Mouse (Mus musculus): ENCODE measurements at regions not wholly inside any gene's neighbourhood (a gene's known extent, or its start where the extent isn't known, plus 50 kb on each side); places are given as distances from the start of the nearest gene placed in this dataset.

- peak; percentile 59 for DNase-seq (ENCODE audit: low read depth, low spot score)
Measured at GRCm38 (mm10) chr13:80611937-80612336, 271.2 kb upstream of the Arrdc3 start.

- peak; percentile 61 for DNase-seq (ENCODE audit: low read depth, low spot score)
Measured at GRCm38 (mm10) chr13:80613167-80613883, 269.9 kb upstream of the Arrdc3 start.

- peak; percentile 43 for DNase-seq (ENCODE audit: low read depth, low spot score)
Measured at GRCm38 (mm10) chr13:80613884-80614247, 269.3 kb upstream of the Arrdc3 start.

GRCm38 (mm10) chr13:80614971-80615370, 268.2 kb upstream of the Arrdc3 start:
- DNase-seq (ENCODE audit: low read depth, low spot score), result peak; percentile 4

- no peak for DNase-seq (ENCODE audit: low read depth, low spot score)
Measured at GRCm38 (mm10) chr13:80623005-80623404, 260.2 kb upstream of the Arrdc3 start.

GRCm38 (mm10) chr13:80641334-80641733, 241.8 kb upstream of the Arrdc3 start:
- DNase-seq (ENCODE audit: low read depth, low spot score), result peak; percentile 40

- DNase-seq (ENCODE audit: low read depth, low spot score), result no peak
Measured at GRCm38 (mm10) chr13:80647578-80647977, 235.6 kb upstream of the Arrdc3 start.

- no peak for DNase-seq (ENCODE audit: low read depth, low spot score)
Measured at GRCm38 (mm10) chr13:80652967-80653539, 230.1 kb upstream of the Arrdc3 start.

GRCm38 (mm10) chr13:80666186-80666713, 216.9 kb upstream of the Arrdc3 start:
- DNase-seq (ENCODE audit: low read depth, low spot score), result no peak

- no peak for DNase-seq (ENCODE audit: low read depth, low spot score)
Measured at GRCm38 (mm10) chr13:80689871-80690270, 193.3 kb upstream of the Arrdc3 start.

- DNase-seq (ENCODE audit: low read depth, low spot score), result no peak
Measured at GRCm38 (mm10) chr13:80690654-80691386, 192.4 kb upstream of the Arrdc3 start.

GRCm38 (mm10) chr13:80695549-80696150, 187.5 kb upstream of the Arrdc3 start:
- DNase-seq (ENCODE audit: low read depth, low spot score), result no peak

- DNase-seq (ENCODE audit: low read depth, low spot score), result peak; percentile 65
Measured at GRCm38 (mm10) chr13:80709531-80710306, 173.5 kb upstream of the Arrdc3 start.

GRCm38 (mm10) chr13:80719313-80719712, 163.9 kb upstream of the Arrdc3 start:
- no peak for DNase-seq (ENCODE audit: low read depth, low spot score)

- DNase-seq (ENCODE audit: low read depth, low spot score), result no peak
Measured at GRCm38 (mm10) chr13:80723215-80724006, 159.8 kb upstream of the Arrdc3 start.

GRCm38 (mm10) chr13:80729202-80729601, 154.0 kb upstream of the Arrdc3 start:
- DNase-seq (ENCODE audit: low read depth, low spot score), result no peak

- DNase-seq (ENCODE audit: low read depth, low spot score), result no peak
Measured at GRCm38 (mm10) chr13:80745991-80746390, 137.2 kb upstream of the Arrdc3 start.

GRCm38 (mm10) chr13:80747022-80747421, 136.2 kb upstream of the Arrdc3 start:
- DNase-seq (ENCODE audit: low read depth, low spot score), result peak; percentile 53
